Mouse (Mus musculus) bone marrow macrophage, adult 2 months (primary cell): ENCODE data around the gene Atp2a3.

Experiments used
- CTCF ChIP-seq: IDR thresholded peaks from 2 replicates; pipeline ENCODE4 v1.5.1; 2012; ENCODE audit warnings: low read depth, mild to moderate bottlenecking, low read length, moderate library complexity
- POLR2A ChIP-seq: IDR thresholded peaks from 2 replicates; pipeline ENCODE4 v1.6.1; 2012; ENCODE audit warnings: mild to moderate bottlenecking, low read depth, low read length, borderline replicate concordance

DNA sequence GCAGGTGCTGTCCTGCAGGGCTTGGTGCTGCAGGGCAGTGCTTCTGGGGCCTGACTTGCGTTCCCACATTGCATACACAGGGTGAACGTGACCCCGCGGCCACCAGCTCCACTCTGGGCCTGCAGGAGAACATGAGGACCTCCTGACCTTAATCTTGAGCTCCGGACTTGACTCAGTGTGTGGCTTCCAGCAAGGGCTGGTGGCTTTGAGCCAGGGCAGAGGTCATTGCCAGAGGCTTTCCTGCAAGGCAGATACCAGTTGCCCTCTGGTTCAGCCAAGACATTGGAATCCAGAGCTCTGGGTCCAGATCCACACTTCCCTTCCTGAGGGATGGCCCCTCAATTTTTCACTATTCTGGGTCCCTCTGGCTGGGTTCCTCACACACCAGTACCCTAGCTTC lies 53.0 kb downstream of the Atp2a3 start:
- TF ChIP-seq CTCF (no peak), POLR2A (no peak)
